Mouse (Mus musculus) kidney, postnatal 36 days (tissue): ENCODE measurements at regions not wholly inside any gene's neighbourhood (a gene's known extent, or its start where the extent isn't known, plus 50 kb on each side); places are given as distances from the start of the nearest gene placed in this dataset.
A peak's percentile ranks its signal among the peaks of the same experiment; 100 is the strongest.

ENCODE experiments used
- DNase-seq, 2 experiments: peaks; one replicate each; pipeline ENCODE4 v3.0.0; 2021 to 2022; ENCODE audit warnings: mixed read lengths in 2 of 2

DNA sequence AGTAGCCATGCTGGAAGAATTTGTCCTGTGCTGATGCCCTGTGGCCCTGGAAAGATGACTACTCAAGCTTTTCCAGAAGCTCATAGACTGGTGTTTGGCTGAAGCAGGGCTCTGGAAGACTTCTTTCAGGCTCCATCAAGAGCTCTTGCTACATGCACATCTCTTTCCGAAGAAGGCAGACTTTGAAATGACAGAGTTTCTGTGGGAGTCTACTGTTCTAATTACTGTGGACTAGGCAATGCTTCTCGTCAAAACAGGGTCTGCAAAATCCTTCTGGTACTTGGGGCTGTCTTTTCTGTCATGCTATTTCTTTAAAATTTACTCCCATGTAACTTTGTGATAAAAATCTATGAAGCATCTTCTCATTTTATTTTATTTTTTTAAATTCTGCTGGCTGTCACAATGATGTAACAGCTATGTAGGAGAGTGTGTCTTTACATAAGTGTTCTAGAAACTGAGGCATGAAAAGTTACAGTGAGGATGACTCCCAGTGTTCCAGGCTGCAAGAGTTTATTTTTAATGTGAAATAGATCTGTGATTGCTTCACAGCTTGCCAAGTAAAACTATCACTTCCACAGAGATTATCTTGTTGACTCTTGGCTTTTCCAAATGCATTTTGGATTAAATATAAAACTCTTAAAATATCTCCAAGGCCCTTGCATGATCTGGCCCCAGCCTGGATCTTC, 244.9 kb upstream of the Nmur2 start:
- no peak for DNase-seq

DNA sequence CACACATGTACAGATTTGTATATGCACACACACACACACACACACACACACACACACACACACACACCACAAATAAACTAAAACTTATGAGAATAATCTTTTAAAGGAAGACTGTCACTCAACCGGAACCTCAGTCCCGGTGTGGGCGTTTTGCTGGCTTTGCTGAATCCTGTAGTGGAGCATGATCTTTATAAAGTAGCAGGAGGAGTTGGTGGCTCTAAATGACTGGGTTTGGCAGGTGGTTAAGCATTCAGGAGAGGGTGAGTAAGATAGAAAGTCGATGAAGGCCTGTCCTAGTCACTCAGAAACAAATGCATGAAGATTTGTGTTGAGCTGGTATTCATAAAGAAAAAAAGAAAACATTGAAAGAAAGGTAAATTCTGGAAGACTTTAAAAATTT, 240.4 kb upstream of the Nmur2 start:
- DNase-seq, result no peak

DNA sequence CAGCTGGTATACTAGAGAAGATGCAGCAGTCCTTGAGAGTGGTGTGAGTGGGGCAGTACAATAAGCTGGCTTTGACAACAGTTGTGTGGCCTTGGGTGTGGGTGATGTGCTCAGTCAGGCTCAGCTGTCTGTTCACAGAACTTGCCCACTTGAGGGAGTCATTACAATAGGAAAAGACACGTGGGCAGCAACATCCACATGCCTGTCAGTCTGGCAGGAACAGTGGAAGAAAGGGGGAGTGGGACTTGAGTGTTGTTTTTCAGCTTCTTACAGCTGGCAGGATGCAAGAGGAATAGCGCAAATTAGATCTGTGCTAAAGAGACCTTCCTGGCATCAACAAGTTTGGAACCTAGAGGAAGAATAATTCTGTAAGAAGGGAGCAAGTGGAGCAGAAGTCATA, 239.4 kb upstream of the Nmur2 start:
- DNase-seq, result no peak

DNA sequence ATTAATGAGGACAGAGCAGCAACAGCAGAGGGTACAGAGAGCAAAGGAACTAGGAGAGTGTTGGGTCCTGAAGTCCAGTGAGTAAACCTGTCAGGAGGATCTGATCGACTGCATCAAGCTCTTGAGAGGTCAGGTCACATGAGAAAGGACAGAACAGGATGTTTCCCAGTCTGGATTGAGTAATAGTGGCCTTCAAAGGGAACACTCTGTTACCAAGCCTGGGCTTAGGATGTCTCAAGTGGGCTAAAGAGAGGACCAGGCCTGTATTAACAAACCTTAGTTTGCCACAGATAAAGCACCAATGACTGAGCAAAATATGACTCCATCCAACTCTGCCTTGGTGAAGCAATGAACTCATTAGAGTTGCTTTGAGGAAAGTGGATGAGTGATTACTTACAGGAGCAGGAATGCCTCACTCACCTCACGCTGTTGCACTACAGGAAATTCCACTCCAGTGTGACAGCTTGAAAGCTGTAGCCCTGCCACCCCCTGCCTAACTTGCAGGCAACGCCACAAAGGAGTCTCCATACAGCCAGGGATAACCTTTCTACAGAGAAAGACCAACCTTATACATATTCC, 229.2 kb upstream of the Nmur2 start:
- DNase-seq, result no peak

DNA sequence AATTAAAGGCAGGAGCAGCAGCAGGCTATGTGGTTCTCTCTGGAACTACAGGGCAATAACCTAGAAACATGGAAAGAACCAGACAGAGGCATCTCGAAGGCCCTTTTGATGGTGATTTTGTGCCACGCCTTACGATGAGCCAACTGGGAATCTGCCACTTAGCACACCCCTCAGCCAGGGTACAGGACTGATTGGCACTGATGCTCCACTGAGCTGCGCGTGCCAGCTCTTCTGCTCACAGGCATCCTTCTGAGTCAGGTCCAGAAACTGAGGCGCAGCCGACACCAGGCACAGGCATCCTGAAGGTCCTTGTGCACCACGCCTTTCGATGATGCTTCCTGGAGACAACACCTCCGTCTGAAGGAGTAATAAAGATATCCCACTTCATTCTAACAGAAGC, 221.9 kb upstream of the Nmur2 start:
- DNase-seq, result no peak

DNA sequence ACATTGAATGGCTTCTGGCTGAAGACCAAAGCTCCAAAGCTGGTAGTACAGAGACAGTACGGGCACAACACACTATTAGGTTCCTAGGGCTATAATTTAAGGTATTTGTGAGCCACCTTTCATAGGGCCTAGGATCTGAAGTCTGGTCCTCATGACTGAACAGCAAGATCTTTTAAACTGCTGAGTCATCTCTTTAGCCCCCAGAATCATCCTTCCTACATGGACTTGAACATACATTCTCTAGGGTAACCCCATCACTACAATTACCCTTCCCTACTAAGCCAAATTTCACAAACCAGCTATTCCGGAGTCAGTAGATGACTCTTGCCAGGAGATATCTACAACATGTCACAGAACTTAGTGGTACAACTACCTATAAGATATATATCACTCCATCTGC, 215.5 kb upstream of the Nmur2 start:
- no peak for DNase-seq

DNA sequence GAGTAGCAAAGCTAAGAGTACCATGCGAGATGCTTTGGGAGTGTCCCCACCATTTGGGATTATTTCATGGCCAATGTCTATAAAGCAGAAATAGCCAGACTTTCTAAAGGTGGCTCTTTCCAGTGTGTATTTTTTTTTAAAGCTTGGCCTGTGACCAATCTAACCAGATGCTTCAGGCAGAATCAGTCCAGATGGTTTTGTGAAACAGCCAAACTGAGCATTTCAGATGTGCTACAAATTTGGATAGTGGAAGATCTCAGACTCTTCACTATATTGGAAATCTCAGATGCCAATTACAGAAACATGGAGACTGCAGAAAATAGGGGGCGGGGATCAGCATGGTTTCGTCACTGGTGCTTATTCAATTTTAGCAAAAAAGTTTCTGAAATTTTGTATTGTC, 213.6 kb upstream of the Nmur2 start:
- DNase-seq, result no peak

DNA sequence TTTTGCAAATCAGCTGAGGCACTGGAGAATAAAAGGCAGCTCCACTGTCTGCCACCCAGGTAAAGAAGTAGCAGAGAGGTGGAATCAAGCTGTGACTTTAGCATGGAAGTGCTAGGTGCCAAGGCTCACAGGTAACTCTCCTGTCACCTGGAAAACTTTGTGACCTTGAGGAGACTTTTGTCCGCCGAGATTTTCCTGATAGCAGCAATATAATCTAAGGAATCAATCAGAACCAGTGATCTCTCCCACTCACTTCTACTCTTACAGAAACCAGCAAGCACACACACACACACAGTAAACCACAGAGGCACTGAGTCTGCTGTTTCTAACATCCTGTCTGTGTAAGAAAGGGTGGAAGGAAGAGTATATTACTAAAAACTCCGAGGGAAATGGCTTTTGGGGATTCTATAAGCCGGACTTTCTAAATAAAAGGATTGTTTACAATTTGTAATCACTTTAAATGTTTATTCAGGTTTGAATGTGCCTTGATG, 206.6 kb upstream of the Nmur2 start:
- DNase-seq, result no peak

DNA sequence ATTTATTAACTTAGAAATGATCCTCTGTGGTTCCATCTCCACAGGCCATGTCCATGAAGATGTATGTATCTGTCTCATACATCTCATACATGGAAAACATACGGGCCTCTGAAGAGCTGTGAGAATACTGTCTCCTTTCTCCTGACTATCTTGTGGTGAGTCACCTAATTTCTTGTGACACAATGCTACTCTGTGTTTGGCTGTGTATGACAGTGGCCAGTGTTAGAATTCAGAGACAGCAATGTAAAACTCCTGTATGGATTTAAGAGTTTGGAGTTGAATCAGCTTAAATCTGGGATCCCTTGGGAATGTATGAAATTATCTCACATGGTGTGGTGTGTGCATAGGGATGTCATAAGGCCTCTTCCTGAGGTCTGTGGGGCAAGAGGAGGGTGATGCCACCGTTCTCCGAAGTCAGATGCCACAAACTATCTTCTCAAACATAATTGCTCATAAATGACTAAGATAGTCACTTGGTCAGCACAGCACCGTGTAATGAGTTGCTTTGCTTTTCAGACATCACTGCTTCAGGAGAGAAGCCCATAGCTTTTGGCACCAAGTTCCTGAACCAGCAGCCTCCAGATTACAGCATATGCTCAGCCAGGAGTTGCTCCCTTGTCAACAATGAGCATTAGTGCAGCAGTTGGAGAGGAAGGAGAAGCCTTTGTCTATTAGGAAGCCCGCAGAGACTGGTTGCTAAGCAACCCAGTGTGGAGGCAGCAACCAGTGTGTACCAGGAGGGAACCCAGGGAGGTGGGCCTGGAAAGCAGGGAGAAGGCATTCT, 205.9 kb upstream of the Nmur2 start:
- no peak for DNase-seq

DNA sequence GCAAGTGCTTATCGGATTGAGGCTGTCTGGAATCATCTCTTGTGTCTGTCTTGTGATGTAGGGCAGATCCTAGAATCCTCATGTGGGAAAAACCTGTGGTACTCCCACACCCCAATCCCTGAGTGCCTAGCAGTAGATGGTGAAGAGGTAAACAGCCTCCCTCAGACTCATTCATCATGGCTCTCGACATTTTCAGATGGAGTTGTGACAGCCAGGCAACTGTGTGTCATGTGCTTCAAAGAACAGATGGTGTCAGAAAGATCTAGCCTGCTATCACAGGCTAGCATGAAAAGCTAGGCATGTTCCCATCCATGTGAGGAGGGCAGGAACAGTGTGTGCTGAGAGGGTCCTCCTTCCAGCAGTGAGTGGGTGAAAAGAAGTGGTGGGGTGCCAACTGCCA, 204.1 kb upstream of the Nmur2 start:
- no peak for DNase-seq

DNA sequence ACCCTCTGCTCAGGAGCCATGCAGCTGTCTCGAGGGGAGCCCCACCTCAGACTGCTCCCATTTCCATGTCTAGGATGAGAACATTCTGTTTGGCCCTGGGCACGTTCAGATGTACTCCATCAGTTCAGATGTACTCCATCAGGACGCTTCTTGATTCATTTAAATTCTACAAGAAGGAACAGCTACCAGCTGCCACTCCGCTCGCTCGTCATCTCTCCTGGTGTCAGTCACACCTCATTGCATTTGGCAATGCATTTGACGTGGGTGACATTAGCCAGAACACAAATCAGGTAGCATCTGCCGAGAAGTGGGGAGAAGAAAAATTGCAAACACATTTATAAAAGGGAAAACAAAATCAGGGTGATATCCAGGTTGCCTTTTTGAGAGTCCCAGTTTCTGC, 202.6 kb upstream of the Nmur2 start:
- no peak for DNase-seq

DNA sequence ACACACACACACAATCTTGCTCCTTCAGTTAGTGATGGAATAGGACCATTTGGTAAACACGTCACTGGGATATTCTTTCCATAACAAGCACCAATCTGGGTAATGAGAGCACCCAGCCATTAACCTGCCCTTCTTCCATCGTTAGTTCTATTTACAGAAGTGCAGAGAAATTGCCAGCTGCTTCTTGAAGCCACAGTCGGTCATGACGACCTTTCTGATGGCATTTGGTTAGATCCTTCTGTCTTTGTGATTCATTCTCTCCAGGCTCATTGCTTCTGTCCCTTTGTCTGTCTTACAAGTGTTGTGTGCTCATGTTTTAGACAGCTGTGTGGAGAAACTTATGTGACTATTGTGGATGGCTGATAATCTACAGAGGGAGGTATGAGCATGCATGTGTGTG, 197.9 kb upstream of the Nmur2 start:
- no peak for DNase-seq

DNA sequence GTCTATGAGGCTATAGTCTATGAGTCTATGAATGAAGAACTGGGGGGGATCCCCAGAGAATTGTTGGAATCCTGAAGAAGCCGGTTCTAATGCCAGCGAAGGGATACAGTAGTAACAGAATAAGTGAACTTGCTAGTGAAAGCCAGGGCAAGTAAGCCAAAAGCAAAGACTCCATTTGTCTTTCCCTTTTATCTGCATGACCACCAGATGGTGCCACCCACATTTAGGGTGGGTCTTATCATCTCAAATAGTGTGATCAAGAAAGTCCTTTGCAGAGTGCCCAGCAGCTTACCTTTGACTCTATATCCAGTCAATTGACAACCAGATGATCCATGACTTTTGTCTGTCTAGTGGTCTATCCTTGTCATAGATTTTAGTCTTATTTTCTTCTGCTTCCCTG, 184.2 kb upstream of the Nmur2 start:
- peak in 1 of 2 experiments; percentile 57 for DNase-seq

DNA sequence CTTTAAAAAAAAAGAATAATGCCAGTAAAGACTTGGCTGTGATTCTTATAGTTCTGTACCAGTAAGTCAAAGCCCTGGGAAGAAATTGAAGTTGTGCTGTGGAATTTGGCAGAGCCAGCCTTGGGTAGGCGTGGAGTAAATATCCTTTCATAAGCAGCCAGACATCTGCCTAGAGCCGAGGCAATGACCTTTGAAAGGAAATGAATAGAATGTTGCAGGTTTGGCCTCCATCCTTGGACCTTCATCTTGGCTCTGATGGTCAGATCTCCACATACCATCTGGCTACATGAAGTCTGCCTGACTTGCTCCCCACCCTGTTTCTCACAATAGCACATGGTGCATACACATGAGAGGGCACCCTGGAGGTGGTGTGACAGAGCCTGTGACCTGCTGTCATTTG, 174.9 kb upstream of the Nmur2 start:
- DNase-seq, result no peak

DNA sequence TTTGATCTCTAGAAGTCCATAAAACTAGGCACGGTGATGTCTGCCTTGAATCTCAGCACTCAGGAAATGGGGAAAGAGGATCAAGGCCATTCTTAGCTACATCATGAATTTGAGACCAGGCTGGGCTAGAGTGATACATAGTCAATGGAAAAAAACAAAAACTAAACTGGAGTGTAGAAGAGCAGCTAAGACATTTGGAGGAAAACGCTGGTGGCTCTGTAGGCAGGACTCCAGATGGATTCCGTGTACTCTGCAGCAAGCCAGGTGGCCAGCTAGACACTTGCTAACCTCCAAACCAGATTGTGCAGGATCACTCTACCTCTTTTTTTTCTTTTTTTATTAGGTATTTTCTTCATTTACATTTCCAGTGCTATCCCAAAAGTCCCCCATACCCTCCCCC, 161.0 kb upstream of the Nmur2 start:
- no peak for DNase-seq

DNA sequence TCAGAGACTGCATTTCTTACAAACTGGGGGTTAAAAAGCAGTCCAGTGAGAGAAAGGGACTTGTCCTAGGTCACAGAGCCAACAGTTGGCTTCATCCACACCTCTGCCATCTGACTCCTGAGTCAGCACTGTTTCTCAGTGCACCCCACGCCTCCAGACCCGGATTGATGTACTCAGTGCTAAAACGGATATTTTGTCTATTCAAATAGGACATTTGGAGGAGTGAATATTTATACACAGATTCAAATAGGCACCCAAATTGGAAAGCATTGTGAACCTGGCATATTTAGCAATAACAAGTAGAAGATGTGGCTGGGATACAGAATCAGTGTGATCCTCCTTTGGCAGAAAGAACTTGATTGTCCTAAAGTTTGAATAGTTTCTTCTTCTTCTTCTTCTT, 154.5 kb upstream of the Nmur2 start:
- no peak for DNase-seq

DNA sequence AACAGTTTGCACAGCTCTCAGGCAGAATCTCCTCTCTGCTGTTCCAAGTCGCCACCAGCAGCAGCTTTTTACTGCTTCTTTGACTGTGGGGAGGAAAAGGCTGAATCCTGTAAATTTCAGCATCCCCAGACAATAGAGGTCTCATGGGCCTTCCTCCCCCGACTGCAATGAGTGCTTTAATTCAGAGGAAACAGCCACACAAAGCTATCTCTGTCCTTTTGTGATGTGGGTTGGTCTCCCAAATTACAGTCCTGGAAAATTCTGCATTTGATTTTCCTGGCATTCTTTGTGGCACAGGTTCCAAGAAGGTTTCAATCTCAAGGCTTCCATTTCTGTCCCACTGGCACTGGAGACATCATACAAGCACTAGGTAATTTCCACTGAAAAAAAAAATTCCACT, 152.6 kb upstream of the Nmur2 start:
- DNase-seq, result no peak

DNA sequence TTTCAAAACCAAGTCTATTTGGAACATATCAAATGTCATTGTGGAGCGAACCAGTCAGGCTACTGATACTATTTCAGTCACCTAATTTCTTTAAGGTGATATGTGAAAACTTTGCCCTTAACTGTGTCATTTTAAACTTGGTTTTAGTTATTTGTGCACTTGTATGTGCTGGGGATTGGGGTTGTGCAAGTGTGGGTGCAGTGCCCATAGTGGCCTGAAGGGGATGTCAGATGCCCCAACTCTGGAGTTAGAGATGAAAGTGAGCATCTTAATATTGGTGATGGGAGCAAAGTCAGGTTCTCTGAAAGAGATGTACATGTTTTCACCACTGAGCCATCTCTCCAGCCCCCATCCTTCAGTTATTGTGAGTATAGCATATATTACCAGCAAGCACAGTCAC, 133.1 kb upstream of the Nmur2 start:
- DNase-seq, result no peak

DNA sequence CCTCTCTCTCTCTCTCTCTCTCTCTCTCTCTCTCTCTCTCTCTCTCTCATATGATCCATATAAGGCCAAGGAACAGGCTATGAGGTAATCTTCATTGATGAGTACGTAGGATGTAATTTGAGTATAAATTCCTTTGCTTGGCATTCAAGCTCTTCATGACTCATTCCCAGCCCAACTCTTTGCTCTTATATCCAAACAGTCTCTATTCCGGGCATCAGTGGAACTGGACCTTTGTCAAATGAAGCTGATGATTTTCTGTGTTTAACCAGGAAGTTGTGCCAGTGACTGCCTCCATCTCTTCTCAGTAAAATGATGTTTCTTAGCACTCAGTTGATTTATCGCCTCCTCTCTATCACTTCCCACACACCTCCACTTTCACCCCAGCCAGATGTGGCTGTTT, 132.4 kb upstream of the Nmur2 start:
- no peak for DNase-seq

DNA sequence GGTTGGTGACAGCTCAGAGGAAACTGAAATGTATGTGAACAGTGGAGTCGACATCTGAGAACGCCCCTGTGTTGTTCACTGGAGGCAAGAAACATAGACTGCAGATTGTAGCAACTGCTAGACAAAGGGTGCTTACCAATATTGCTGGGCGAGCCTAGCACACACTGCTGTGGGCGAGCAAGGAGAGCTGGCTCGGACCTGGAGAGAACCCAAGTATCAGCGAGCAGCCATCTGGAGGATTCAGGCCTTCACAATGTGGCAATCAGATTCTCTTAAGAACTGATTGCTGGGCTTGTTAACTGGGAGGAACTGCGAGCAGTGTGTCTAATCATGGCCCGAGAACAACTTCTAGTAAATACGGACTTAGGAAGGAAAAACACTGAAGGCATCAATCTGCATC, 128.8 kb upstream of the Nmur2 start:
- DNase-seq, result no peak

DNA sequence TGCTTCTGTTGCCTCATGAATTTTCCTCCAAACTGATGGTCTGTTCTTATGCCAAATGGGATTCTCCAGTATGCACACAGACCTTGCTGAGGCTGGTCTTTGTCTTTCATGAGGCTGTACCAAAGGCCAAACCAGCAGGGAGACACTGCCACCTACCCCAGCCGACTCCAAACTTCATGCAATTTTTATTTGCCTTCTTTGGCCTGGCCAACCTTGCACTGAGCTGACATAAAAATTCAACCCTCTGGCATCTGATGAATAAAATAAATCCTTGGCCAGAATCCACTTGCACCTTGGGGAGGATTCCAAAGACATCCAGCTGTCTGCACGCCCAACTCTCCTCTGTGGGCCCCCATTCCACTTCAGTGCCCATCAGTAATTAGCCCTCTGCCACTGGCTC, 126.0 kb upstream of the Nmur2 start:
- no peak for DNase-seq

DNA sequence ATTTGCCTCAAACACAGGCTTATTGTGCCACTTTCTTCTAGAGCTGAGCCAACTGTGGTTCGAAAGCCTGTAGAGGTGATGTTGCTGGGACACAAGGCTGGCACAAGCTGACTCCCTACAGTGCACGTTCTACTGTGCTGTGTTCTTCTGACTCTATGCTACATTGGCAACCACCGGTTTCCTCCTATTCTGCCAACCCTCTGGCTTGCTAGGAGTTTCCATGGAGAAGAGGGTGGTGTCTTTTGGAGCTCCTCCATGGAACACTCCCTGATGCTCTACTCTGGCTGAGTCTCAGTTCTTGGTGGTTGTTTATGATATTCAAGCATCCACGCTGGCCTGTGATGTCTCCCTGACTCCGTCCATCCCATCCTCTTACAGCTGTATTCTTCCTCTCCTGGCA, 124.9 kb upstream of the Nmur2 start:
- DNase-seq, result no peak

DNA sequence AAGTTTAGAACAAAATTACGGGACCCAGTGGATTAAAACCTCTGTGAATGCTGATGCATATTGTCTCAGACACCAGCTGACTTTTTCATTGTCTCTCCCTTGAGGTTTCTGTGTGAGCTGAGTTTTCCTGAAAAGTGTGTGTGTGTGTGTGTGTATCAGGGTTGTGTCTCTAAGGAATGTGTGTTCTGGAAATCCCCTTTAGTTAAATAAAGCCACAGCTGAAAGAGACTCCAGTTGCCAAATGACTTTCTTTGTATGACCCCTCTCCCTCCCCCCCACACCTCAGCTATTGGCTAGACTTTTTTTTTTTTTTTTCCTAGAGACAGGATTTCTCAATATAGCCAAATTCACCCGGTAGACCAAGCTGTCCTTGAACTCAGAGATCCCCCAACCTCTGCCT, 119.5 kb upstream of the Nmur2 start:
- DNase-seq, result no peak

DNA sequence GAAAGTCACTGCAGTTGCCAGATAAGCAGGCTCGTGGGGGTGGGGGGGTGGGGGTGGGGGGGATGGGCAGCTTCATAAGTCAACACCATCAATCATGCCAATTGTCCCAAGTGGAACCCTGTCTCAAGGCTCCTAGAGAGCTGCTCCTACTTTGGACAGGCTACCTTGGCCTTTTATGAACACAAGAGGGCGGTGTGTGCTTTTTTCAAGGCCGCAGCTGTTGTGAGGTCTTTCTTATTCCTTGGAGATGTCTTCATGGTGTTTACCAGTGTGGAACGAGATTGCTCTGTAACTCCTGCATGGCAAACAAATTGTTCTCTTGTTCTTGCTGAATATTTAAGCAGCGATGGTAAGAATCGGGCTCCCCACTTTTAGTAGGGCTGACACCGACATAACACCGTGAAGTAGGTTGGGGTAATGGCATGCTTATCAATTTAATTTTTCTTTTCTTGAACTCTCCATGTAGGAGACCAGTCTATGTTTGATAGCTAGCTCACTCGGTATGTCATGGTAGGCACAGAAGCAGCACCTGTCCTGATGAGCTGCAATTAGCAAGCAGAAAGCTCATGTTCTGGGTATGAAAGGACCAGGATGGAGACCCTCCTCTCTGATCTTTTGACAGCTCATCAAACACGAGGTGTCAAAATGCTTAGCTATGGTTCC, 118.7 kb upstream of the Nmur2 start:
- DNase-seq, result peak; percentile 14 to 49
